Mouse (Mus musculus) embryonic fibroblast, embryonic 13.5 days (primary cell): ENCODE data around the gene Catsperz. TPM values are rescaled to one million over a fixed set of nuclear protein-coding genes. Genes with fewer than 3 reads are reported as not detected.

Source experiments
- H3K27ac ChIP-seq: 2 replicates; pipeline ENCODE4 v1.5.1; 2012; ENCODE audit warnings: low read length, control low read depth, inconsistent platforms; ENCODE audit not compliant: insufficient read depth
- H3K4me1 ChIP-seq: 2 replicates; pipeline ENCODE4 v1.6.1; 2011; ENCODE audit warnings: low read length; ENCODE audit not compliant: control insufficient read depth, insufficient read depth
- H3K4me3 ChIP-seq: 2 replicates; pipeline ENCODE4 v1.5.1; 2011; ENCODE audit warnings: mild to moderate bottlenecking, control low read depth, low read length; ENCODE audit not compliant: insufficient read depth
- CTCF ChIP-seq: IDR thresholded peaks from 2 replicates; pipeline ENCODE4 v1.5.1; 2011; ENCODE audit warnings: mild to moderate bottlenecking, control low read depth, low read length, moderate library complexity, borderline replicate concordance; ENCODE audit not compliant: insufficient read depth
- POLR2A ChIP-seq: IDR thresholded peaks from 2 replicates; pipeline ENCODE4 v1.6.1; 2011; ENCODE audit warnings: low read depth, mild to moderate bottlenecking, control low read depth, low read length, moderate library complexity
- polyA plus RNA-seq: library from polyadenylated mRNA; stranded (reverse); fragments of >200 nt; gene quantifications from 2 replicates; pipeline ENCODE4 v1.2.4, GENCODE M21; 2011; ENCODE audit warnings: low read depth; ENCODE audit not compliant: missing spikeins, insufficient read length

The Catsperz gene
- 0.57 TPM in 1 of 2 replicates, not detected in the other for polyA plus RNA-seq

DNA sequence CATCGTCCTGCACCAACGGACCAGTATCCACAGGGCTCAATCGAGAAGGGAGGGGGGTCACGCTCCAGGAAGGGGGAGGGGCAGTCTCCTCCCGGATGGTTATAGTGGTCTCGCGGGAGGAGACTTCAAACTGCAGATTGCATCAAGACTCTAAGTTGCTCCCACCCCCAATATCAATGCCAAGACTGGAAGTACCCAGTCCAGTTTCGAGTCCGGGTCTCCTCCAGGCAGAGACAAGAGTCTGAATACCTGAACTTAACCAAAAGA is at the start of gene Catsperz:
TSS of gene Catsperz (minus strand) at position 74 of the 267 bp plus-strand sequence.
- no peak within 1 kb of the TSS for H3K4me3 ChIP-seq
- no peak for TF ChIP-seq POLR2A
- no peak for TF ChIP-seq CTCF
- no peak within 1 kb of the TSS for H3K27ac ChIP-seq

GRCm38 (mm10) chr19:6974211-6975205 is 49.3 kb upstream of the Catsperz start, which contains the start of gene Ppp1r14b:
Gene Ppp1r14b (plus strand): TSS chr19:6974968.
- Histone ChIP-seq H3K4me3 (peak within 1 kb of the TSS; percentile 98), H3K4me1 (peaks cover 15% of the 10 kb centered on the region), H3K27ac (peak within 1 kb of the TSS; percentile 89)
- peak; percentile 92 for TF ChIP-seq POLR2A
- no peak for TF ChIP-seq CTCF

More for the DNA sequence above, at the start of gene Catsperz:
- H3K4me1 ChIP-seq: peaks cover 6% of the 10 kb centered on the region; the same call in 1 of the 2 replicates

GRCm38 (mm10) chr19:6973581-6974190 is 48.5 kb upstream of the Catsperz start:
- Histone ChIP-seq H3K4me3 (peak overlapping the region; percentile 41), H3K27ac (peak overlapping the region; percentile 61; the same call in 1 of the 2 replicates), H3K4me1 (peaks cover 12% of the 10 kb centered on the region; the same call in 1 of the 2 replicates)
- TF ChIP-seq POLR2A (no peak), CTCF (no peak)

DNA sequence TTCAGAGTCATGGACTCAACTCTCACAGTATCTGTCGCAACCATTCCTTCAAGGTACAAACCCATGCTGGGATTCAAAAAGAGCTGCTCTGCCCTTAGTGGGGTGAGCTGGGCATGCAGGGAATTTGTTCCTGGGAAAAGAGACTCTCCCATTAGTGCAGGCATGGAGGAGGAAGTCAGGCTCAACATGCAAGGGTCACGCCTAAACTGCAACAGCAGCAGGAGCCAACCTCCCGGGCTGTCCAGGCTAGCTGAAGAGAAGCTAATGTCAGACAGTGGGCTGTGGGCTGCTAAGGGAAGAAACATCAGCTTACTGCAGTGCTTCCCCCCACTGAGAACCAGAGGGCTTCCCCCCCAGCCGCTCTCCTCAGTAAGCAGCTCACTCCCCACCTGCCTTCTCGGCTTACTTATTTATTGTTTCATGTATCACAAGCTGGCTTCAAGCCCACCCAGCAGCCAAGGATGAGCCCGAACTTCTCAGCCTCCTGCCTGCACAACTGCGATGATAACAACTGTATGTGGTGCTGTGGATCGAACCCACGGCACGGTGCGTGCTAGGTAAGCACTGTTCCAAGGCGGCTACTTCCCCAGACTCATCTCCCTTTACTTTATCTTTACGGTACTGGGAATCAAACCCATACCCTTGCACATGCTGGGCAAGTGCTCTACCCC is 47.2 kb upstream of the Catsperz start:
- TF ChIP-seq POLR2A (no peak), CTCF (no peak)
- H3K4me1 ChIP-seq: peaks cover 11% of the 10 kb centered on the region; the same call in 1 of the 2 replicates
- H3K27ac ChIP-seq: no peak overlapping the region
- no peak overlapping the region for H3K4me3 ChIP-seq

GRCm38 (mm10) chr19:6971644-6972043 is 46.5 kb upstream of the Catsperz start:
- Histone ChIP-seq H3K4me3 (no peak overlapping the region), H3K4me1 (peaks cover 11% of the 10 kb centered on the region; the same call in 1 of the 2 replicates), H3K27ac (no peak overlapping the region)
- TF ChIP-seq CTCF: no peak
- TF ChIP-seq POLR2A: no peak

- TF ChIP-seq POLR2A: no peak
- TF ChIP-seq CTCF: no peak
- Histone ChIP-seq H3K27ac (no peak overlapping the region), H3K4me3 (no peak overlapping the region), H3K4me1 (peaks cover 11% of the 10 kb centered on the region; the same call in 1 of the 2 replicates)
Measured at GRCm38 (mm10) chr19:6970460-6971085, 45.4 kb upstream of the Catsperz start.

GRCm38 (mm10) chr19:6969665-6970381 is 44.6 kb upstream of the Catsperz start:
- Histone ChIP-seq H3K4me3 (peak overlapping the region; percentile 76), H3K27ac (no peak overlapping the region), H3K4me1 (peaks cover 11% of the 10 kb centered on the region; the same call in 1 of the 2 replicates)
- TF ChIP-seq CTCF: peak; percentile 35; the same call in 1 of the 2 replicates
- peak; percentile 81 for TF ChIP-seq POLR2A

GRCm38 (mm10) chr19:6969291-6969664 is 44.1 kb upstream of the Catsperz start:
- Histone ChIP-seq H3K4me3 (peak overlapping the region; percentile 76), H3K27ac (no peak overlapping the region), H3K4me1 (peaks cover 11% of the 10 kb centered on the region; the same call in 1 of the 2 replicates)
- no peak for TF ChIP-seq CTCF
- TF ChIP-seq POLR2A: no peak
